Mouse (Mus musculus): ENCODE results near the gene Olfr432. TPM values are rescaled to one million over a fixed set of nuclear protein-coding genes. Genes with fewer than 3 reads are reported as not detected.

Gene Olfr432
- total RNA-seq, 2 experiments from 2014 or later: not detected

Other genes with a start within 250 kb of the Olfr432 start
- gene Ifi211, start 136.2 kb upstream of the Olfr432 start, total RNA-seq (2021): not detected
- 10 to 100 TPM; 21.9 TPM for gene Mndal, start 106.7 kb upstream of the Olfr432 start, total RNA-seq (2021)
- gene Ifi203, start 106.5 kb upstream of the Olfr432 start, total RNA-seq (2021): 10 to 100 TPM; 10.2 to 11.9 TPM
- gene Ifi202b, start 66.5 kb upstream of the Olfr432 start, total RNA-seq (2021): not detected
- under 1 TPM; 0.35 to 0.43 TPM for gene Ifi205, start 17.4 kb upstream of the Olfr432 start, total RNA-seq (2021)
- not detected for gene Olfr433, start 8.5 kb upstream of the Olfr432 start, total RNA-seq (2021)
- not detected for gene Olfr430, start 17.4 kb downstream of the Olfr432 start, total RNA-seq (2021)
- gene Olfr429, start 35.1 kb downstream of the Olfr432 start, total RNA-seq (2021): not detected
- gene Olfr427, start 47.7 kb downstream of the Olfr432 start, total RNA-seq (2021): not detected
- not detected for gene Olfr231, start 72.0 kb downstream of the Olfr432 start, total RNA-seq (2021)
- not detected for gene Olfr424, start 82.3 kb downstream of the Olfr432 start, total RNA-seq (2021)
- gene Olfr420, start 106.4 kb downstream of the Olfr432 start, total RNA-seq (2021): not detected
- under 1 TPM; 0.14 to 0.24 TPM for gene Spta1, start 123.6 kb downstream of the Olfr432 start, total RNA-seq (2021)
- not detected for gene Olfr419, start 202.9 kb downstream of the Olfr432 start, total RNA-seq (2021)